Mouse (Mus musculus): ENCODE data around the gene Frrs1l.

DNA sequence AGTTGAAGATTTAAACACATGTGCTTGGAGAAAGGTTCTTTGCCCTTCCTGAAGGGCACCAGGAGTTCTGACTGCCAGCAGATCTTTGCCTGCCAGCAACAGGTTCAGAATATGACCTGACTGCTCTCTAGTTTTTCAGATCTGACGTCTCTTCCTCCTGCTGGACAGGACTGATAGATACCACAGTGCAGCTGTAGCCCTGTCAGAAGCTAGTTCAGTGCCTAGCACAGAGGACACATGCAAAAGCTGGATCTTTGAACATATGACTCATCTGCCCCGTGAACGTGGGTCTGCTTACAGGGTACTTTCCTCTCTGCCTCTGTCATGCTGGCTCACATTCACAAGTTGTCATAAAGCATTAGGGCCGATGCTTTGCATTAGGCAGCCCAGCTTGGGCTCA is 45.9 kb downstream of the Frrs1l start:
- no peak for TF ChIP-seq CTCF (conservative IDR thresholded peaks at IDR 0.05 in 1 of 2, IDR thresholded peaks at IDR 0.05 in 1 of 2; ENCODE audit: low read depth in 2 of 2, low read length in 2 of 2)
- TF ChIP-seq MYC (IDR thresholded peaks at IDR 0.05; ENCODE audit: low read depth, low read length), result no peak
- TF ChIP-seq EP300 (IDR thresholded peaks at IDR 0.05; ENCODE audit: low read length), result no peak
- no peak for TF ChIP-seq POLR2A (IDR thresholded peaks at IDR 0.05; ENCODE audit: low read depth, low read length)
- TF ChIP-seq CHD2 (IDR thresholded peaks at IDR 0.05; ENCODE audit: low read length), result no peak
